Mouse (Mus musculus): ENCODE measurements around the gene Gm10135. TPM values are rescaled to one million over a fixed set of nuclear protein-coding genes. Genes with fewer than 3 reads are reported as not detected.
"Not testable (repeated sequence)": the region's sequence is repeated elsewhere in the genome, so short reads cannot be mapped to it uniquely, and the experiment has no call there.

The Gm10135 gene
- total and polyA plus RNA-seq, 3 experiments, result not detected

DNA sequence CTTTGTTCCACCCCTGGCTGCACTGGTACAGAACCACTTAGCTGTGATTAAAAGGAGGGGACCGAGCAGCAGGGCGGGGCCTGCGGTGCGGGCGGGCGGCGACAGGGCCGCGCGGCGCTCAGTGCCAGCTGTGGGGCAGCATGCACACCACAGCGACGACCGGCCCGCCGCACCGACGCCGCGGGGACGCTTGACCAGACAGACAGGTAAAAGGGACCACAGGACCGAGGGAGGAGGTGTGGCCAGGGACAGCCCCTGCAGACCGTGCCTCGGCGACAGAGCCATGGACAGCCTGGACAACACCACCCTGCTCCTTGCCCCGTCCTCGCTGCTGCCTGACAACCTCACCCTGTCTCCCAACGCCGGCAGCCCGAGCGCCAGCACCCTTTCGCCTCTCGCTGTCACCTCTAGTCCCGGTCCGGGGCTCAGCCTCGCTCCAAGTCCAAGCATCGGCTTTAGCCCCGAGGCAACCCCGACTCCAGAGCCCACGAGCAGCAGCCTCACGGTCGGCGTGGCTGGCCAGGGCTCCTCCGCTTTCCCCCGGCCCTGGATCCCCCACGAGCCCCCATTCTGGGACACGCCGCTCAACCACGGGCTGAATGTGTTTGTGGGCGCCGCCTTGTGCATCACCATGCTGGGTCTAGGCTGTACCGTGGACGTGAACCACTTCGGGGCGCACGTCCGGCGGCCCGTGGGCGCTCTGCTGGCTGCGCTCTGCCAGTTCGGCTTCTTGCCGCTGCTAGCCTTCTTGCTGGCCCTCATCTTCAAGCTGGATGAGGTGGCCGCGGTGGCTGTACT is 32.5 kb upstream of the Gm10135 start, which contains the start of gene Slc10a4:
Gene Slc10a4 (plus strand): TSS at position 100 of the 798 bp plus-strand sequence.
- in situ Hi-C loops (cut with MboI; ENCODE audit: low pct_ligation_motif_present, low pct_unique_long_range_greater_than_20kb, low sequenced_read_pairs) (no loop called here), dilution Hi-C loops (cut with MboI; ENCODE audit: extremely low pct_ligation_motif_present, extremely low pct_unique_long_range_greater_than_20kb, low sequenced_read_pairs) (no loop called here)
- Histone ChIP-seq H3K9ac (ENCODE audit: insufficient read depth, low read depth) (no peak within 1 kb of the TSS), H3K27me3 (replicated peaks) (no peaks in the 10 kb centered on the region), H3K79me2 (replicated peaks; ENCODE audit: control insufficient read depth, extremely low read depth, insufficient read depth, poor library complexity, severe bottlenecking) (no peaks in the 10 kb centered on the region), H3K9me3 (replicated peaks; ENCODE audit: low read length) (no peaks in the 10 kb centered on the region), H3K4me2 (ENCODE audit: insufficient read depth, low read depth, poor library complexity, severe bottlenecking) (no peak within 1 kb of the TSS), H3K4me1 (ENCODE audit: control insufficient read depth in 1 of 2, insufficient read depth in 2 of 2) (peaks cover 0 to 3% of the 10 kb centered on the region in 2 experiments; a peak in 1 of 4 replicates), H3K36me3 (replicated peaks in 1 of 2; ENCODE audit: control insufficient read depth in 1 of 2, insufficient read depth in 1 of 2, low read length in 1 of 2) (no peaks in the 10 kb centered on the region), H3K4me3 (replicated peaks in 1 of 3; ENCODE audit: low read depth in 2 of 3, low read length in 2 of 3, poor library complexity in 1 of 3) (no peak within 1 kb of the TSS), H3K27ac (ENCODE audit: insufficient read depth, low read depth) (no peak within 1 kb of the TSS)
- TF ChIP-seq MAFK (IDR thresholded peaks at IDR 0.05; ENCODE audit: insufficient replicate concordance, low read length) (no peak), NRF1 (IDR thresholded peaks at IDR 0.05; ENCODE audit: low read depth, low read length) (no peak), GABPA (IDR thresholded peaks at IDR 0.05; ENCODE audit: insufficient replicate concordance, low read depth, low read length) (no peak), MAZ (IDR thresholded peaks at IDR 0.05; ENCODE audit: low read depth, low read length) (no peak), ETS1 (conservative IDR thresholded peaks at IDR 0.05; ENCODE audit: low read depth, low read length) (no peak)
- DNase-seq (ENCODE audit: extremely low read depth), result no peak

GRCm38 (mm10) chr5:73004046-73004445 is 29.5 kb upstream of the Gm10135 start:
- peaks cover 0 to 3% of the 10 kb centered on the region in 2 experiments; a peak in 1 of 4 replicates for H3K4me1 ChIP-seq (ENCODE audit: control insufficient read depth in 1 of 2, insufficient read depth in 2 of 2)
- no peaks in the 10 kb centered on the region for H3K9me3 ChIP-seq (replicated peaks; ENCODE audit: low read length)
- dilution Hi-C loops (cut with MboI; ENCODE audit: extremely low pct_ligation_motif_present, extremely low pct_unique_long_range_greater_than_20kb, low sequenced_read_pairs) (no loop called here), in situ Hi-C loops (cut with MboI; ENCODE audit: low pct_ligation_motif_present, low pct_unique_long_range_greater_than_20kb, low sequenced_read_pairs) (no loop called here)
- no peaks in the 10 kb centered on the region for H3K36me3 ChIP-seq (replicated peaks in 1 of 2; ENCODE audit: control insufficient read depth in 1 of 2, insufficient read depth in 1 of 2, low read length in 1 of 2)
- no peak overlapping the region for H3K4me3 ChIP-seq (replicated peaks in 1 of 3; ENCODE audit: low read depth in 2 of 3, low read length in 2 of 3, poor library complexity in 1 of 3)
- H3K27me3 ChIP-seq (replicated peaks), result no peaks in the 10 kb centered on the region
- H3K79me2 ChIP-seq (replicated peaks; ENCODE audit: control insufficient read depth, extremely low read depth, insufficient read depth, poor library complexity, severe bottlenecking), result no peaks in the 10 kb centered on the region
- H3K27ac ChIP-seq (ENCODE audit: insufficient read depth, low read depth), result no peak overlapping the region
- TF ChIP-seq MAZ (IDR thresholded peaks at IDR 0.05; ENCODE audit: low read depth, low read length), result no peak
- H3K4me2 ChIP-seq (ENCODE audit: insufficient read depth, low read depth, poor library complexity, severe bottlenecking), result no peak overlapping the region
- H3K9ac ChIP-seq (ENCODE audit: insufficient read depth, low read depth), result no peak overlapping the region
- no peak for DNase-seq (ENCODE audit: extremely low read depth)

- H3K4me2 ChIP-seq (ENCODE audit: insufficient read depth, low read depth, poor library complexity, severe bottlenecking); H3K27me3 ChIP-seq (replicated peaks); H3K4me3 ChIP-seq (replicated peaks in 1 of 3; ENCODE audit: low read depth in 2 of 3, low read length in 2 of 3, poor library complexity in 1 of 3); H3K4me1 ChIP-seq (ENCODE audit: control insufficient read depth in 1 of 2, insufficient read depth in 2 of 2); in situ Hi-C loops (cut with MboI; ENCODE audit: low pct_ligation_motif_present, low pct_unique_long_range_greater_than_20kb, low sequenced_read_pairs); H3K79me2 ChIP-seq (replicated peaks; ENCODE audit: control insufficient read depth, extremely low read depth, insufficient read depth, poor library complexity, severe bottlenecking); dilution Hi-C loops (cut with MboI; ENCODE audit: extremely low pct_ligation_motif_present, extremely low pct_unique_long_range_greater_than_20kb, low sequenced_read_pairs); H3K27ac ChIP-seq (ENCODE audit: insufficient read depth, low read depth); H3K9ac ChIP-seq (ENCODE audit: insufficient read depth, low read depth); DNase-seq (ENCODE audit: extremely low read depth); H3K36me3 ChIP-seq (replicated peaks in 1 of 2; ENCODE audit: control insufficient read depth in 1 of 2, insufficient read depth in 1 of 2, low read length in 1 of 2); H3K9me3 ChIP-seq (replicated peaks; ENCODE audit: low read length): not testable (repeated sequence)
These were observed 24.0 kb upstream of the Gm10135 start for GRCm38 (mm10) chr5:72998546-72998945.
